Mouse (Mus musculus): Measurements from ENCODE around the gene Rybp.

Gene Rybp

GRCm38 (mm10) chr6:100287334-100288015, at the start of gene Rybp:
TSS of gene Rybp (minus strand) at chr6:100287485.
- peak; percentile 95 for DNase-seq

- no peak for DNase-seq
Observed at GRCm38 (mm10) chr6:100336591-100337148, 49.4 kb upstream of the Rybp start.

- DNase-seq = peak; percentile 29
Observed at GRCm38 (mm10) chr6:100335506-100336144, 48.3 kb upstream of the Rybp start.

GRCm38 (mm10) chr6:100333745-100334144, 46.5 kb upstream of the Rybp start:
- no peak for DNase-seq

- DNase-seq = no peak
Observed at GRCm38 (mm10) chr6:100332479-100332878, 45.2 kb upstream of the Rybp start.

- DNase-seq = no peak
Observed at GRCm38 (mm10) chr6:100331582-100331981, 44.3 kb upstream of the Rybp start.

GRCm38 (mm10) chr6:100331055-100331454, 43.8 kb upstream of the Rybp start:
- DNase-seq = no peak

- DNase-seq = no peak
Observed at GRCm38 (mm10) chr6:100329542-100329941, 42.3 kb upstream of the Rybp start.

- DNase-seq = peak; percentile 83
Observed at GRCm38 (mm10) chr6:100327050-100327449, 39.8 kb upstream of the Rybp start.

GRCm38 (mm10) chr6:100323756-100324430, 36.6 kb upstream of the Rybp start:
- no peak for DNase-seq

- no peak for DNase-seq
Observed at GRCm38 (mm10) chr6:100322561-100322960, 35.3 kb upstream of the Rybp start.

GRCm38 (mm10) chr6:100322145-100322544, 34.9 kb upstream of the Rybp start:
- DNase-seq = no peak

GRCm38 (mm10) chr6:100314201-100314600, 26.9 kb upstream of the Rybp start:
- no peak for DNase-seq

GRCm38 (mm10) chr6:100311167-100311566, 23.9 kb upstream of the Rybp start:
- DNase-seq = no peak

- no peak for DNase-seq
Observed at GRCm38 (mm10) chr6:100304831-100305230, 17.5 kb upstream of the Rybp start.

GRCm38 (mm10) chr6:100301410-100302108, 14.3 kb upstream of the Rybp start:
- DNase-seq = no peak

GRCm38 (mm10) chr6:100300831-100301230, 13.5 kb upstream of the Rybp start:
- DNase-seq = no peak

GRCm38 (mm10) chr6:100298945-100299344, 11.7 kb upstream of the Rybp start:
- no peak for DNase-seq

- DNase-seq = no peak
Observed at GRCm38 (mm10) chr6:100297536-100297935, 10.3 kb upstream of the Rybp start.

GRCm38 (mm10) chr6:100292411-100292810, 5.1 kb upstream of the Rybp start:
- no peak for DNase-seq

GRCm38 (mm10) chr6:100289058-100289457, 1.8 kb upstream of the Rybp start:
- DNase-seq = no peak

- DNase-seq = no peak
Observed at GRCm38 (mm10) chr6:100288730-100289035, 1.4 kb upstream of the Rybp start.

GRCm38 (mm10) chr6:100288016-100288729, 888 bp upstream of the Rybp start:
- DNase-seq = no peak

All from lung, postnatal 14 days (tissue).